Mouse (Mus musculus) lung, embryonic 15.5 days (tissue): ENCODE measurements around the gene Cdk10. TPM values are rescaled to one million over a fixed set of nuclear protein-coding genes. Genes with fewer than 3 reads are reported as not detected.

Experiments
- ATAC-seq: fragments of 200-750 bp; cut with Nextera tagmentation; 2 replicates; pipeline ENCODE4 v1.8.0; 2017; ENCODE audit warnings: moderate number of reproducible peaks, borderline replicate concordance; ENCODE audit not compliant: low FRiP score, low TSS enrichment; ENCODE audit errors: extremely low read depth
- H3K27ac ChIP-seq: fragments of 300-500 bp; sonication (generic); 2 replicates; pipeline ENCODE4 v1.5.1; 2015; ENCODE audit warnings: moderate library complexity, mild to moderate bottlenecking, inconsistent platforms
- H3K27me3 ChIP-seq: fragments of 300-500 bp; sonication (generic); 2 replicates; pipeline ENCODE4 v1.6.1; 2015; ENCODE audit warnings: inconsistent platforms
- H3K36me3 ChIP-seq: fragments of 300-500 bp; sonication (generic); 2 replicates; pipeline ENCODE4 v1.6.1; 2015; ENCODE audit warnings: inconsistent platforms
- H3K4me1 ChIP-seq: fragments of 300-500 bp; sonication (generic); 2 replicates; pipeline ENCODE4 v1.6.1; 2015; ENCODE audit warnings: inconsistent platforms
- H3K4me2 ChIP-seq: fragments of 300-500 bp; sonication (generic); 2 replicates; pipeline ENCODE4 v1.6.1; 2015; ENCODE audit warnings: inconsistent platforms, mild to moderate bottlenecking, moderate library complexity
- H3K4me3 ChIP-seq: fragments of 300-500 bp; sonication (generic); 2 replicates; pipeline ENCODE4 v1.5.1; 2015; ENCODE audit warnings: mild to moderate bottlenecking, inconsistent platforms
- H3K9ac ChIP-seq: fragments of 300-500 bp; sonication (generic); 2 replicates; pipeline ENCODE4 v1.6.1; 2015; ENCODE audit warnings: inconsistent platforms
- H3K9me3 ChIP-seq: fragments of 300-500 bp; sonication (generic); 2 replicates; pipeline ENCODE4 v1.6.1; 2016; ENCODE audit warnings: inconsistent platforms
- WGBS: fragments of 180-500 bp; shearing (Covaris S2); methylation state at CpG from one replicate; pipeline ENCODE4 v1.1.7; 2015; 5-methylcytosine and 5-hydroxymethylcytosine counted together
- polyA plus RNA-seq: library from polyadenylated mRNA; unstranded; fragments of >200 nt; fragmentation: Nextera tagmentation; extraction: Ambion mirVana; gene quantifications from 2 replicates; pipeline ENCODE4 v1.2.1, GENCODE M21; 2015

Cdk10 gene
- polyA plus RNA-seq, 1 experiment from 2014 or later, result 32.1 TPM

- peak overlapping the region; percentile 90 for H3K4me2 ChIP-seq
- no peaks in the 10 kb centered on the region for H3K9me3 ChIP-seq
- WGBS, result 29% methylated on average over 13 of the region's 13 CpGs
- peaks cover 17% of the 10 kb centered on the region for H3K4me1 ChIP-seq
- no peak for ATAC-seq
- H3K27ac ChIP-seq, result no peak overlapping the region
- H3K27me3 ChIP-seq, result peaks cover 30% of the 10 kb centered on the region
- no peaks in the 10 kb centered on the region for H3K36me3 ChIP-seq
- peak overlapping the region; percentile 54 for H3K9ac ChIP-seq
- H3K4me3 ChIP-seq, result peak overlapping the region; percentile 65
These were observed 10.4 kb downstream of the Cdk10 start for GRCm38 (mm10) chr8:123234918-123235519.

DNA sequence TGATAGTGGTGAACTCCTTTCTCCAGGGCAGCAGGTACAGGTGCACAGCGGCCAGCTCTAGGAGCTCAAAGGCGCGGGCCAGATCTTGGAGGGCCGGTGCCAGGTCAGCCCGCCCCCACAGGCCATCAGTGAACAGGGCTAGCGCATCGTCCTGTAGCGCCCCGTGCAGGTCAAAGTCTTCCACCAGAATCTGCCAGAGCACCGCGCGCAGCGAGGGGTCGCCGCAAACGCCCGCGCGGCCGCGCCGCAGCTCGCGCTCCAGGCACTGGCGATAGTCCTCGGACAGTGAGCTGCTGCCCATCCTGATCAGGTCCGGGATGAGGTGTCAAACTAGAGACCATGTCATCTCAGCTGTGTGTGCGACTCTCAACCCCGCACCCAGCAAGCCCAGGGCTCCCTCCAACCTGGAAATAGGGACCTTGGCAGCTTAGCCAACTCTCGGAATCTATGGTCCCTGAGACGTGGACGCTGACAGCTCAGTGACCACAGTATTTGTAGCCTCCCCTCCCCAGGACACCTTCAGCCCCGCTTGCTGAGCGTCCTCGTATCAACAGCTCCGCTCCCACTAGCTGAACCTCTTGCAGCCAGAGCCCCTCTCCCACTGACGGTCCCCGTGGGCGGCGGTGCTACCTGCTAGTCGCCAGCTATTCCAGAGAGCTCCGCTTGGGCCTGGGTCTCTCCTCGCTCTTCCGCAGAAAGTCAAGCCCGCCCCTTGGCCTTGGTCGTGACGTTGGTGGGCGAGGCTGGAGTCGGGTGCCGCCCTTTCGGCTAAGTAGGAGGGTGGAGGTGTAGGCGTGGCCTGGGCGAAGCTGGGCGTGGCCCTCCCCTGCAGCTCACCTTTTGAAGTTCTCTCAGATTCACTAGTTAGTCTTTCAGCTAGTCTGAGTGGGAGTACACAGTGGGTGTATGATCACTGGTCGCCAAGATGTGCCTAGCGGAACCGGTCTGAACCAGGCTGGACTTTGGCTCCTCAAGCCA is 11.2 kb downstream of the Cdk10 start, which contains the start of gene Spata2l:
TSS of gene Spata2l (minus strand) at position 714 of the 978 bp plus-strand sequence.
- Histone ChIP-seq H3K9ac (peak within 1 kb of the TSS; percentile 54), H3K27ac (no peak within 1 kb of the TSS), H3K9me3 (no peaks in the 10 kb centered on the region), H3K4me1 (peaks cover 17% of the 10 kb centered on the region), H3K36me3 (0 out of 2 replicates have a peak, but pooled peaks cover 2% of the 10 kb centered on the region), H3K4me3 (peak within 1 kb of the TSS; percentile 65), H3K4me2 (peak within 1 kb of the TSS; percentile 90), H3K27me3 (peaks cover 30% of the 10 kb centered on the region)
- ATAC-seq, result peak; percentile 83
- WGBS, result 1% methylated on average over 57 of the region's 57 CpGs

DNA sequence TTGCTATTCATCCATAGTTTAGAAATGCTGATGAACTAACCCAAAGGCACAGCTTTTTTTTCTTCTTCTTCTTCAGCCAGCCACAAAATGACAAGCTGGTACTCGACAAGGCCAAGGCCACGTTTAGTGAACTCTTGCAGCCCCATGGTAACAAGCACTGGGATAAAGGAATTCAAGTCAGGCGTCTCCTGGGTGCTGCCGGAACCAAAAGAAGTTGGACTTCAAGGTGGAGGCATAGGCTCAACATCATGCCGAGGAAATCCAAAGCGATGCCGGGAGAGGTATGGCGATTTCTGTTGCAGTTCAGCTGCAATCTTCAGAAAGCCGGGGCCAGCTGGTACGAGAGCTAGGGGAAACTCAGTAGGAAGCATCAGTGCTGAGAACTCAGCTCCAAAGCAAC is 14.8 kb downstream of the Cdk10 start:
- peaks cover 5% of the 10 kb centered on the region; the same call in 1 of the 2 replicates for H3K36me3 ChIP-seq
- no peak overlapping the region for H3K4me2 ChIP-seq
- WGBS, result 84% methylated on average over 10 of the region's 10 CpGs
- H3K4me3 ChIP-seq, result no peak overlapping the region
- H3K9ac ChIP-seq, result no peak overlapping the region
- H3K4me1 ChIP-seq, result peaks cover 17% of the 10 kb centered on the region
- no peaks in the 10 kb centered on the region for H3K9me3 ChIP-seq
- peaks cover 17% of the 10 kb centered on the region for H3K27me3 ChIP-seq
- no peak overlapping the region for H3K27ac ChIP-seq
- no peak for ATAC-seq

DNA sequence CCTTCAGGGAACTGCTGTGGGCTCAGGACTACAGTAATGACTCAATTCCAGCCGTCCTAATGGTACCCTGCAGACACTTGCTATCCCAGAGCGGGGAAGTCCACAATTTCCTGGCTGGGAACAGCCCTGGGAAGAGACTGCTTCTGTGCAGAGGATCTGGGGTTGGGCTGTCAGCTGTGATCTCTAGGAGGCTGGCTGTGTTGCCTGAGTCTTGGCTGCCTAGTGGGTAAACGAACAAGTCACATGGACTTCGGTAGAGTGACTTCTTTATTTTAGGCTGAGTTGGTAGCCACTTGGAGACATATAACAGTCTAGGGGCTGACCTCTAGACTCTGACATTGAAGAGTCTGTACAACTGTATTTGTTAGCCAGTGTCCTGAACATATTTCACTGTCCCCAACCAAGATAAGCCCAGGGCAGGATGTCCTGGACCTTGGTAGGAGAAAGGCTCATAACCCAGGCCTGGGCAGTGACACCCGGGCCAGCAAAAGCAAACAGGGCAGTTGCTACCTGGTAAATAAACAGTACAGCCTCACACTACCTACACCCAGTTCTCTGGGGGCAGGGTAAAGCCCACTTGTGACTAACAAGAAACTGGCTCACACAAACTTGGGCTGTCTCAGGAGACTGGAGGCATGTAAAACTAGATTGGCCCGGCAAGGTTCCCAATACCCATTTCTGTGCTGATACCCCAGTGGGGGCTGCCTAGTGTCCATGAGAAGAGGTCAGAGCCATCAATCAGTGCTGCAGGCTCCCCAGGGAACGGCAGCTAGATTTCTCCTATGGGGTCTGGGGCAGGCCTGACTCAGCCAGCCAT is 17.7 kb downstream of the Cdk10 start:
- no peaks in the 10 kb centered on the region for H3K4me1 ChIP-seq
- WGBS, result 77% methylated on average over 7 of the region's 7 CpGs
- H3K27me3 ChIP-seq, result no peaks in the 10 kb centered on the region
- no peak overlapping the region for H3K4me2 ChIP-seq
- no peak overlapping the region for H3K27ac ChIP-seq
- H3K9me3 ChIP-seq, result no peaks in the 10 kb centered on the region
- no peak for ATAC-seq
- H3K4me3 ChIP-seq, result no peak overlapping the region
- H3K9ac ChIP-seq, result no peak overlapping the region
- H3K36me3 ChIP-seq, result peaks cover 33% of the 10 kb centered on the region

GRCm38 (mm10) chr8:123243053-123243452 is 18.4 kb downstream of the Cdk10 start:
- Histone ChIP-seq H3K9ac (no peak overlapping the region), H3K4me3 (no peak overlapping the region), H3K27me3 (no peaks in the 10 kb centered on the region), H3K4me1 (no peaks in the 10 kb centered on the region), H3K4me2 (no peak overlapping the region), H3K27ac (no peak overlapping the region), H3K9me3 (no peaks in the 10 kb centered on the region), H3K36me3 (peaks cover 41% of the 10 kb centered on the region)
- WGBS, result 68% methylated on average over 11 of the region's 11 CpGs
- ATAC-seq, result no peak

DNA sequence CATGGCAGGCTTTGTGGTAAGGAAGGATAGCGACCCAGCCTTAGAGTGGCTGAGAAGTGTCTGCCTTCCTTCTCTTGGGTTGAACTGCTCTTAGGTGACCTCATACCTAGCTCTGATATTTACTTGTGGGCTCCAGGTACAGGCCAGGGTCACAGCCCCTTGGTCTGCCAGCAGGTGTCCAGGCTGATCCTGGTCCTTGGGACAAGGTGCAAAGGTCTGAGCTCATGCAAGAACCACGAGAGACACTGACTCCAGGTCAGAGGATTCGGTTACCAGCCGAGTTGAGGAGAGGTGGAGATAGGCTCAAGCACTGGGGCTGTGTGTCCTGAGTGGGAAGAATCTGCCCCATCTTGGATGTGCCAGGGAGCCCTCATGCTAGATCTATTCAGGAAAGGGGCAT is 19.7 kb downstream of the Cdk10 start:
- Histone ChIP-seq H3K27me3 (no peaks in the 10 kb centered on the region), H3K4me3 (no peak overlapping the region), H3K4me2 (no peak overlapping the region), H3K9ac (no peak overlapping the region), H3K36me3 (peaks cover 54% of the 10 kb centered on the region), H3K9me3 (no peaks in the 10 kb centered on the region), H3K4me1 (no peaks in the 10 kb centered on the region), H3K27ac (no peak overlapping the region)
- ATAC-seq, result no peak
- WGBS, result 83% methylated on average over 4 of the region's 4 CpGs

DNA sequence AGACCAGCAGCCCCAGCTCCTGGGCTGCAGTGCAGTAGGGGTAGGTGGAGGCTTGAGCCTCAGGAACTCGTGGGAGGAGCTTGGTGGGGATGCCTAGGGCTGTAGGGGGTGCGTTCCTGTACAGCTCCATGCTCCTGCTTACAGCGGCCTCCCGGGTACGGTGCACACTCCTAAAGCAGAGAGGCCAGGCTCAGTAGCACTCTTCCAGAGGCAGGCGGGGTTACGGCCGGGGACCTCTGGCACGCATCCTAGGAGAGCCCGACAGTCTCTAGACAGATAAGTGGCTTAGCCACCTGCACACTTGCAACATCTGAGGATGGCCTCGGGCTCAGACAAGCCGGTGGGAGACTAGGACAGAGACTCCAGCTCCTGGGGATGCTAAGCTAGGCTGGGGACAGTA is 20.9 kb downstream of the Cdk10 start:
- peaks cover 64% of the 10 kb centered on the region for H3K36me3 ChIP-seq

GRCm38 (mm10) chr8:123247748-123248147 is 23.1 kb downstream of the Cdk10 start:
- 96% methylated on average over 6 of the region's 6 CpGs for WGBS
- Histone ChIP-seq H3K4me1 (peaks cover 2% of the 10 kb centered on the region), H3K27me3 (no peaks in the 10 kb centered on the region), H3K27ac (no peak overlapping the region), H3K4me2 (no peak overlapping the region), H3K36me3 (peaks cover 66% of the 10 kb centered on the region), H3K9me3 (no peaks in the 10 kb centered on the region), H3K4me3 (no peak overlapping the region), H3K9ac (no peak overlapping the region)
- ATAC-seq, result 0 out of 2 replicates have a peak, but pooled peaks have one; percentile 24

More for the DNA sequence above, 20.9 kb downstream of the Cdk10 start:
- Histone ChIP-seq H3K9me3 (no peaks in the 10 kb centered on the region), H3K4me2 (no peak overlapping the region), H3K9ac (no peak overlapping the region), H3K4me3 (no peak overlapping the region), H3K27me3 (no peaks in the 10 kb centered on the region), H3K4me1 (no peaks in the 10 kb centered on the region), H3K27ac (no peak overlapping the region)
- no peak for ATAC-seq
- 83% methylated on average over 12 of the region's 12 CpGs for WGBS

DNA sequence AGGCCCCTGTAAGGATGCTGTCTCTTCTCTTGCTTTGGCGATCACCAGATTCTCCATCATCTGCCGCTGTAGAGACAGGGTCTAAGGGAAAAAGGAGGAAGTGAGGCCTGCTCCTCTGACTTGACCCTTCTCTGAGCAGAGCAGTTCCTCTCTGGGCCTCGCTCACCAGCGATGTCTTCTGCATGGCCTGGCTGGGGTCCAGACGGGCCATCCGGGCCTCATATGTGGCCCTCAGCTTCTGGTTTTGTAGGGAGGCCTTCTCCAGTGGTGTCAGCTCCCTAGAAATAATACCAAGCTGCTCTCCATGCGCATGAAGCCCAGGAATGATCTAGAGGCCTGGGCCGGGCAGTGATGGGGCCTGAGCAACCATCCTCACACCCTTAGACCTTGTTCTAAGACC is 24.0 kb downstream of the Cdk10 start:
- Histone ChIP-seq H3K9ac (no peak overlapping the region), H3K9me3 (no peaks in the 10 kb centered on the region), H3K27ac (no peak overlapping the region), H3K4me1 (peaks cover 9% of the 10 kb centered on the region), H3K4me3 (no peak overlapping the region), H3K36me3 (peaks cover 66% of the 10 kb centered on the region), H3K4me2 (no peak overlapping the region), H3K27me3 (no peaks in the 10 kb centered on the region)
- ATAC-seq, result no peak
- WGBS, result 84% methylated on average over 8 of the region's 8 CpGs

DNA sequence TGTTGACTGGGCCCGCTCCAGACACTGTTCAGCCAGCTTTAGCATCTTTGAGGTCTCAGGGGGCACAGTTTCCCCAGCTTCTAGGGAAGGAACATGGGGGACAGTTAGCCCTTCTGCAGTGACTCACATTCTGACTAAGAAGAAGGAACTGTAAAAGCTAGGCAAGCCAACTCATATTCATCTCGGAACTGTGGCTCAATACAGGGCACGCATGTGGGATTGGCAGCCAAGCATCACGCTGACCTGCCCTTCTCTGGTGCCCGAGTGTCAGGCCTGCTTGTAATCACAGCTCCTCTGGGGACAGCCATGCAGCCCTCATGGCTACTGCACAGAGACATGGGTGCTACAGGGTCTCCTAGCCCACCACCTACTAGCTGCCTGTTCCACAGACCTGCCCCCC is 26.3 kb downstream of the Cdk10 start:
- no peak overlapping the region for H3K4me3 ChIP-seq
- no peak for ATAC-seq
- peaks cover 20% of the 10 kb centered on the region for H3K4me1 ChIP-seq
- WGBS, result 91% methylated on average over 5 of the region's 5 CpGs
- H3K27ac ChIP-seq, result no peak overlapping the region
- no peak overlapping the region for H3K9ac ChIP-seq
- H3K36me3 ChIP-seq, result peaks cover 52% of the 10 kb centered on the region
- H3K27me3 ChIP-seq, result no peaks in the 10 kb centered on the region
- H3K9me3 ChIP-seq, result no peaks in the 10 kb centered on the region
- no peak overlapping the region for H3K4me2 ChIP-seq

GRCm38 (mm10) chr8:123252925-123253324 is 28.3 kb downstream of the Cdk10 start:
- WGBS, result 41% methylated on average over 4 of the region's 4 CpGs
- ATAC-seq, result no peak

More at GRCm38 (mm10) chr8:123252925-123253324, 28.3 kb downstream of the Cdk10 start:
- H3K27me3 ChIP-seq, result no peaks in the 10 kb centered on the region
- H3K27ac ChIP-seq, result no peak overlapping the region
- H3K4me2 ChIP-seq, result peak overlapping the region; percentile 92
- H3K9ac ChIP-seq, result peak overlapping the region; percentile 97; the same call in 1 of the 2 replicates
- peak overlapping the region; percentile 90 for H3K4me3 ChIP-seq
- no peaks in the 10 kb centered on the region for H3K9me3 ChIP-seq
- peaks cover 20% of the 10 kb centered on the region for H3K4me1 ChIP-seq
- H3K36me3 ChIP-seq, result peaks cover 51% of the 10 kb centered on the region
